ENCODE assay signal across 10 mouse cellular contexts in the genomic region with DNA sequence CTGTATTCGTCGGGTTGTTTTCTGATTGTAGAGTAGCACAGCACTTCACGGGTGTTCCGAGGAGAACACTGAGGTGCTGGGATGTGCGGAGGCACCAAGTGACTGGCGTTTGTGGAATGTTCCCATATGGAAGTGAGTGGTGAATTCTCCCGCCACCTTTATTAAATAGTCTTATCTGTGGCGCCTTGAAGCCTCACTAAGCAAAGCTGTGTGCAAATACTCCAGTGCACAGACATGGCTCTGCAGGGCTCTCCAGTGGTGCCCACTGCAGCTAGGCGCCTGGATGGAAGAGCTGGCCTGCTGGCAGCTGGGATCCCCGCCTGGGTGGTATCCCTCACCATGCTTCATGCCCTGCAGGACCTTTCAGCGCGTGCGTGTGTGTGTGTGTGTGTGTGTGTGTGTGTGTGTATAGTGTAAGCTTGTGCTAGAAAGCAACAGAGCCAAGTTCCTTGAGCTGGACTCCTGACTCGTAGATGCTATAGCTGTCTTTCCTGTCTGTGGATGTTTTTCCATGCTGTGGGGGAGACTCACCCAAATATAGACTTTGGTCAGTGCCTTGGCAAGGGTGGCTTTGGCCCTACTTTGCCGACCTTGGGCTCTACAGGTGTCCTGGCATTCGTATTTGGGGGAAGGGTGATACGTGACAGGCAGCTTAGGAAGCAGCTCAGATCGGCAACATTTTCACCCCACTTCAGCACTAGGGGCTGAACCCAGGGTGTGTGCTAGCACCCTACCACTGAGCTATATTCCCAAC. TPM values are rescaled to one million over a fixed set of nuclear protein-coding genes. Genes with fewer than 3 reads are reported as not detected.
A peak's percentile ranks its signal among the peaks of the same experiment; 100 is the strongest.
DNase-seq lines count a peak whose midpoint lies in the region; ATAC-seq and TF ChIP-seq lines count a peak whose summit lies in the region.
"Had no signal": no experiment of that assay in that cellular context is flagged by ENCODE, and none has a peak within 500 bp of the region (broad histone marks: within the 10 kb centered on the region; RNA-seq: fewer than 3 reads in every experiment).

No protein-coding gene starts in this region.

- H3K36me3 ChIP-seq in heart, adult 2 months (ENCODE audit: control insufficient read depth, insufficient read depth, low read length): no peaks in the 10 kb centered on the region
- H3K36me3 ChIP-seq in heart, postnatal 0 days (replicated peaks; ENCODE audit: control insufficient read depth, insufficient read depth, low read length): peaks cover 10% of the 10 kb centered on the region; the same call in 1 of the 2 replicates

- peak; percentile 78; the same call in 1 of the 2 replicates for TF ChIP-seq EP300 in heart, adult 2 months (IDR thresholded peaks at IDR 0.05; ENCODE audit: insufficient read depth, low read depth, low read length)
- TF ChIP-seq EP300 in heart, postnatal 0 days (IDR thresholded peaks at IDR 0.05; ENCODE audit: low read depth): no peak

- H3K9ac ChIP-seq in heart, adult 2 months (ENCODE audit: low read depth, low read length): 0 out of 2 replicates have a peak overlapping the region, but pooled peaks have one; percentile 17
- no peak overlapping the region for H3K9ac ChIP-seq in heart, postnatal 0 days (replicated peaks; ENCODE audit: low read depth, low read length)

- WGBS in heart, adult 2 months: 52% methylated on average over 18 of the region's 18 CpGs
- WGBS in heart, postnatal 0 days: 48% methylated on average over 18 of the region's 18 CpGs
- WGBS in cerebellum, adult 2 months: 58% methylated on average over 18 of the region's 18 CpGs

- peaks cover under 1% of the 10 kb centered on the region for H3K79me2 ChIP-seq in heart, adult 2 months (replicated peaks; ENCODE audit: control insufficient read depth, insufficient read depth, low read length)

- intact Hi-C loops in heart, adult 2 months (cut with DNase I): no loop called here

- peak overlapping the region; percentile 86 for H3K27ac ChIP-seq in heart, adult 2 months
- no peak overlapping the region; the same call in 1 of the 2 replicates for H3K27ac ChIP-seq in heart, postnatal 0 days (ENCODE audit: low read depth)
- no peak overlapping the region for H3K27ac ChIP-seq in cerebellum, adult 2 months (ENCODE audit: insufficient read depth, low read length)
- H3K27ac ChIP-seq: macrophage had no signal

- H3K9me3 ChIP-seq in heart, postnatal 0 days (replicated peaks; ENCODE audit: control insufficient read depth, low read length): no peaks in the 10 kb centered on the region

- DNase-seq in kidney, adult 11 months: peak; percentile 27
- DNase-seq in kidney, postnatal 14 days: no peak
- peak in 1 of 2 experiments; percentile 62 for DNase-seq in heart, adult 2 months
- no peak for DNase-seq in heart, postnatal 0 days (ENCODE audit: low spot score)
- peak; percentile 44 for DNase-seq in lung, postnatal 25 days (ENCODE audit: low spot score)
- no peak for DNase-seq in ovary, postnatal 36 days (ENCODE audit: low spot score)
- DNase-seq in B cell, adult 2 months: no peak
- no peak for DNase-seq in cerebellum, adult 2 months

- peaks cover 8% of the 10 kb centered on the region for H3K4me1 ChIP-seq in heart, adult 2 months (ENCODE audit: control insufficient read depth, insufficient read depth, low read length)
- peaks cover 25% of the 10 kb centered on the region for H3K4me1 ChIP-seq in heart, postnatal 0 days (ENCODE audit: control insufficient read depth, insufficient read depth)
- peaks cover 7% of the 10 kb centered on the region for H3K4me1 ChIP-seq in cerebellum, adult 2 months (ENCODE audit: control insufficient read depth, insufficient read depth, low read length)

- no peaks in the 10 kb centered on the region for H3K27me3 ChIP-seq in heart, adult 2 months (ENCODE audit: control insufficient read depth, insufficient read depth, low read length)
- no peaks in the 10 kb centered on the region for H3K27me3 ChIP-seq in heart, postnatal 0 days (ENCODE audit: control insufficient read depth, insufficient read depth, low read length)
- no peaks in the 10 kb centered on the region for H3K27me3 ChIP-seq in cerebellum, adult 2 months (ENCODE audit: control insufficient read depth, insufficient read depth, low read length)

- H3K4me2 ChIP-seq in heart, postnatal 0 days (ENCODE audit: low read depth, low read length): peak overlapping the region; percentile 2; the same call in 1 of the 2 replicates

- no peak for TF ChIP-seq CTCF in heart, adult 2 months (IDR thresholded peaks at IDR 0.05)
- TF ChIP-seq CTCF in heart, postnatal 0 days (IDR thresholded peaks at IDR 0.05; ENCODE audit: low read depth): no peak
- no peak for TF ChIP-seq CTCF in cerebellum, adult 2 months (IDR thresholded peaks at IDR 0.05; ENCODE audit: borderline replicate concordance, insufficient read depth, low read depth, low read length)

- peak; percentile 28; the same call in 1 of the 2 replicates for ATAC-seq in heart, postnatal 0 days (ENCODE audit: insufficient read depth, low read depth)

- no peak for TF ChIP-seq POLR2A in heart, adult 2 months (IDR thresholded peaks at IDR 0.05; ENCODE audit: insufficient read depth, low read depth, low read length)
- no peak for TF ChIP-seq POLR2A in cerebellum, adult 2 months (IDR thresholded peaks at IDR 0.05; ENCODE audit: borderline replicate concordance, insufficient read depth, low read length)

- no peak overlapping the region for H3K4me3 ChIP-seq in heart, adult 2 months
- no peak overlapping the region for H3K4me3 ChIP-seq in heart, postnatal 0 days (ENCODE audit: low read depth, low read length)
- no peak overlapping the region for H3K4me3 ChIP-seq in cerebellum, adult 2 months (replicated peaks; ENCODE audit: insufficient read depth, low read depth, low read length)

RNA-seq across cellular contexts. Expression of a gene that starts 7.3 kb away (rescaled TPM):
- 10 to 100 TPM; 81.8 to 90.1 TPM for total RNA-seq in heart, adult 2 months (2021)
- polyA plus RNA-seq in heart, adult 2 months (2012; rRNA removed): 122 and 154 TPM in 2 replicates
- 79.1 and 81.5 TPM in 2 replicates for total RNA-seq in heart, postnatal 0 days (2014; rRNA removed; ENCODE audit: low replicate concordance)
- 45.9 and 53.2 TPM in 2 replicates for polyA plus RNA-seq in heart, postnatal 0 days (2015; fragmentation: Nextera tagmentation; extraction: Ambion mirVana)
- polyA plus RNA-seq in cerebellum, adult 2 months (2012; rRNA removed): 196 and 199 TPM in 2 replicates

RNA-seq across cellular contexts. Expression of a gene that starts 7.9 kb away (rescaled TPM):
- 100 to 1,000 TPM; 149 to 161 TPM for total RNA-seq in heart, adult 2 months (2021)
- polyA plus RNA-seq in heart, adult 2 months (2012; rRNA removed): 133 and 170 TPM in 2 replicates
- 34.7 and 98.0 TPM in 2 replicates for total RNA-seq in heart, postnatal 0 days (2014; rRNA removed; ENCODE audit: low replicate concordance)
- 152 and 162 TPM in 2 replicates for polyA plus RNA-seq in heart, postnatal 0 days (2015; fragmentation: Nextera tagmentation; extraction: Ambion mirVana)
- polyA plus RNA-seq in cerebellum, adult 2 months (2012; rRNA removed): 78.4 and 84.2 TPM in 2 replicates

RNA-seq across cellular contexts. Expression of a gene that starts 34.9 kb away (rescaled TPM):
- under 1 TPM in 1 of 2 experiments, not detected in 1; 0.59 TPM for total RNA-seq in heart, adult 2 months (2021)
- polyA plus RNA-seq in heart, adult 2 months (2012; rRNA removed): not detected in 2 replicates
- 0.43 and 0.76 TPM in 2 replicates for total RNA-seq in heart, postnatal 0 days (2014; rRNA removed; ENCODE audit: low replicate concordance)
- not detected in 2 replicates for polyA plus RNA-seq in heart, postnatal 0 days (2015; fragmentation: Nextera tagmentation; extraction: Ambion mirVana)
- polyA plus RNA-seq in cerebellum, adult 2 months (2012; rRNA removed): 3.8 and 4.7 TPM in 2 replicates

RNA-seq across cellular contexts. Expression of a gene that starts 39.7 kb away (rescaled TPM):
- under 1 TPM in 1 of 2 experiments, not detected in 1; 0.66 TPM for total RNA-seq in heart, adult 2 months (2021)
- polyA plus RNA-seq in heart, adult 2 months (2012; rRNA removed): 0.88 TPM in 1 of 2 replicates, not detected in the other
- not detected in 2 replicates for total RNA-seq in heart, postnatal 0 days (2014; rRNA removed; ENCODE audit: low replicate concordance)
- polyA plus RNA-seq in heart, postnatal 0 days (2015; fragmentation: Nextera tagmentation; extraction: Ambion mirVana): 0.25 TPM in 1 of 2 replicates, not detected in the other
- polyA plus RNA-seq in cerebellum, adult 2 months (2012; rRNA removed): 0.27 and 0.54 TPM in 2 replicates
- total RNA-seq: hematopoietic stem cell, adult 5-6 weeks had no signal
- polyA plus RNA-seq: macrophage had no signal

Comparison
In these comparisons a context has a peak if more than half of its experiments do, and no peak if none do; other contexts are left out.
1. DNase-seq: peak in kidney, adult 11 months (single experiment) and lung, postnatal 25 days (single experiment); none in kidney, postnatal 14 days (single experiment), heart, postnatal 0 days (single experiment), ovary, postnatal 36 days (single experiment), B cell, adult 2 months (0 of 2) and cerebellum, adult 2 months (0 of 2).